Mouse (Mus musculus) adrenal gland, postnatal 4 days (tissue): ENCODE results near the gene Gm28053. TPM values are rescaled to one million over a fixed set of nuclear protein-coding genes. Genes with fewer than 3 reads are reported as not detected.

Experiments
- DNase-seq, 2 experiments: peaks; one replicate each; pipeline ENCODE4 v3.0.0; 2021 to 2022; ENCODE audit warnings: low spot score in 2 of 2, mixed read lengths in 2 of 2
- total RNA-seq, 2 experiments: library from RNA; stranded (reverse); gene quantifications; 2 replicates each; pipeline ENCODE4 v1.2.3; 2021

Gm28053 gene
- total RNA-seq, 2 experiments from 2014 or later: 2.8 to 6.3 TPM

- no peak for DNase-seq
These were observed 22.2 kb downstream of the Gm28053 start for GRCm38 (mm10) chr6:48740501-48741169.

- no peak for DNase-seq
These were observed 22.9 kb downstream of the Gm28053 start for GRCm38 (mm10) chr6:48741273-48741672.

- DNase-seq: no peak
These were observed 23.4 kb downstream of the Gm28053 start for GRCm38 (mm10) chr6:48741711-48742206.

DNA sequence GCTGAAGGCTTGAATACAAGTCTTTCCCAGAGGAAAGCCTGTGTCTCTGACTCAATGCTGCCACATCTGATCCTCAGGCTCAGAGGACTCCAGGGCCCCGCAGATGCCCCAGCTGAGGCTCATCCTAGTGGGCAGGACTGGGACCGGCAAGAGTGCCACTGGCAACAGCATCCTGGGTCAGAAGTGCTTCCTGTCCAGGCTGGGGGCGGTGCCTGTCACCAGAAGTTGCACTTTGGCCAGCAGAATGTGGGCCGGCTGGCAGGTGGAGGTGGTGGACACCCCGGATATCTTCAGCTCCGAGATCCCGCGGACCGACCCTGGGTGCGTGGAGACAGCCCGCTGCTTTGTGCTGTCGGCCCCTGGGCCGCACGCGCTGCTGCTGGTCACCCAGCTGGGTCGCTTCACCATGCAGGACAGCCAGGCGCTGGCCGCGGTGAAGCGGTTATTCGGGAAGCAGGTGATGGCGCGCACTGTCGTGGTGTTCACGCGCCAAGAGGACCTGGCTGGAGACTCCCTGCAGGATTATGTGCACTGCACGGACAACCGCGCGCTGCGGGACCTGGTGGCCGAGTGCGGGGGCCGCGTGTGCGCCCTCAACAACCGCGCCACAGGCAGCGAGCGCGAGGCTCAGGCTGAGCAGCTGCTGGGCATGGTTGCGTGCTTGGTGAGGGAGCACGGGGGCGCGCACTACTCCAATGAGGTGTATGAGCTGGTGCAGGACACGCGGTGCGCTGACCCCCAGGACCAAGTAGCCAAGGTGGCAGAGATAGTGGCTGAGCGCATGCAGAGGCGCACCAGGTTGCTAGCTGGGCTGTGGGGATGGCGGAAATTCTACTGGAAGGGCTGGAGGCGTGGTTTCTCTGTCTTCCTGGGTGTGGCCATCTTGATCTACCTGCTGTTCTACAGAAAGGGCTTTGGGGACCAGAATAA is 24.3 kb downstream of the Gm28053 start:
- no peak for DNase-seq

DNA sequence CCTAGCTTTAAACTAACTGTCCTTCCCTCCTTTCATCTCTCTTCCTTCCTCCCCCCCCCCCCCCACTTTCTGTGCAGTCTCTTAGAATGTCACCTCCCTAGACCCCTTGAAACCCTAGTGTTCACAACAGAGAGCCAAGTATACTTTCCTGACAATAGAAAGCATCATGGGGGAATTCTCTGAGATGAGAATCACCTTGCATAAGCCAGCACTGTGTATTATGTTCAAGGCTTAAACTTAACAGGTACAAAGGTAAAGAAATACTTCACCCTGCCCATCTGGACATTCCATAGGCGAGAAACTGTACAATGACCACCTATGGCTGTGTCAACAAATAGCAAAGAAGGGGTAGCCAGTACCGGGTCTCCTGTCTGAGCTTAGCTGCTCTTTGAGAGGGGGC is 27.1 kb downstream of the Gm28053 start:
- no peak for DNase-seq

DNA sequence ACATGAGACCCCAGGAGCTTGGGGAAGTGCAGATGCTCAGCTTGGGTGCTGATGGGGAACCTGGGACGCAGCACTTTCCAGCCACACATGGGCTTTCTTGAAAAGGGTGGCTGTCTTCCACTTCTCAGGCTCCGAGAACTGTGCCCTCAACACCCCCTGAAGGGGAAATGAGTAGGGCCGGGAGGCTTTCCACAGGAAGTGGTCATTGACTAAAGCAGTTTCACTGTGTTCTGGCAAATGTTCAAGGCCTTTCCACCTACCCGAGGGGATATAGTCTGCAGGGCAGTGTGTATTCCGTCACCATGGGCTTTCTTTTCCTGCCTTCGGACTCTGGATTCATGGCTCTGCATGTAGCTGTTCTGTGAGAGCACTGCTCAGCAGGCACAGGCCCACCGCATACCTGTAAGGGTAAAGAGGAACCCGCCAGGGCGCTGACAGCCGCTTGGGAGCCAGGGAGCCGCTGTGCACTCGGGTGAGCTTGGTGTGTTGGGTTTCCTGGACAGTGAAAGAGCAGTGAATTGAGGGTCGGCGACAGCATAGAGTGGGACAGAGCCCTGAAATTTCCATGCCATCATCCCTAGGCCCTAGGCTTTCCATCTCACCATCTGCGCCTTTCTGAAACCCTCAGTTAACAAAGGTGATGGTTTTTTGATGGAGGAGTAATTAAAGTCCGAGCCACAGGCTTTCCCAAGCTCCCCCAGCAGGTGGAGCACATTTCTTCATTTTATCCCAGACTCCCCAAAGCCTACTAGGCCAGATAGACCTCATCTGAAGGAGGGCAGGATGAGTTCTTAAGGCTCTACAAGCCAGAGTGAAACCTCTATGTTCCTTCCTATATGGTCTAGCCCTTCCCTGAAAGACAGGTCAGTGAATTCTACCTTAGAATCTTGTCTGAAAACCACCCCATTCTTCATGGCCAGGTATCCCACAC is 27.8 kb downstream of the Gm28053 start, which contains the start of gene Gimap5:
Gimap5 (plus strand) TSS at position 239 of the 931 bp plus-strand sequence.
- peak in 1 of 2 experiments; percentile 24 for DNase-seq

DNA sequence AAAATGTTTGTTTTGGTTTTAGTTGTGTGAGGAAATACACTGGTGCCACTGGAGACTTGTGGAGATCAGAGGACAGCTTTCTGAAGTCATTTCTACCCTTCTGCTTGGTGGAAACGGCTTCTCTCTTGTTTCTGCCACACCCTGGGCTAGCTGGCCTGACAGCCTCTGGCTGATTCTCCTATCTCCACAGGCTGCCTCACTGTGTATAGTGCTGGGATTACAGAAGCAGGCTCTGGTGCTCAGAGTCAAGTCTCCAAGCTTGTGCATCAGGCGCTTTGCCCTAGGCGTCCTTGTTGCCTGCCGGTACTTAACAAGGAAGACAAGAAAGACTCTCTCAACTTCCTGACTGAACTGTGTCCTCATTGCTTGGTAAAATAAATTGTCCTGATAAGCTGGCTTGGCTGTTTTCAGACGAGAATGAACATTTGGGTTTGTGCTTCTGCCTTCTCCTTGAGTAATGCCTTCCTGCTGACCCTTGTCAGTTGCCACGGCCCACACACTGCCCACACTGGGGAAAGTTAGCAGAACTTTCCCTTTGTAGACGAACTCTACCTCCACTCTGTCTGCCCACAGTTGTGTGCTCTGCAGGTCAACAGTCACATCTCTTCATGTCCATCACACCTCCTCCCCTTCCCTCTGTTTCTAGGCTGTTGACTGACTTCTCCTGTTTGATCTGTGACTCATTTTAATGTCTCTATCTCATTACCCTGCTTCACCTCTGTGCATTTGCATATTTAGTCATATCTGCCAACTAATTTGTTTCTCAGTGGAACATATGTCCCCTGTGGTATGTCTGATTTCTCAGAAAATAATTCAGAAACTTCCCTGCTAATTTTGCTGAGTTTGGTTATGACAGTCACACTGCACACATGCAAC is 28.9 kb downstream of the Gm28053 start:
- no peak for DNase-seq

GRCm38 (mm10) chr6:48763567-48764270 is 45.3 kb downstream of the Gm28053 start:
- DNase-seq: no peak

DNA sequence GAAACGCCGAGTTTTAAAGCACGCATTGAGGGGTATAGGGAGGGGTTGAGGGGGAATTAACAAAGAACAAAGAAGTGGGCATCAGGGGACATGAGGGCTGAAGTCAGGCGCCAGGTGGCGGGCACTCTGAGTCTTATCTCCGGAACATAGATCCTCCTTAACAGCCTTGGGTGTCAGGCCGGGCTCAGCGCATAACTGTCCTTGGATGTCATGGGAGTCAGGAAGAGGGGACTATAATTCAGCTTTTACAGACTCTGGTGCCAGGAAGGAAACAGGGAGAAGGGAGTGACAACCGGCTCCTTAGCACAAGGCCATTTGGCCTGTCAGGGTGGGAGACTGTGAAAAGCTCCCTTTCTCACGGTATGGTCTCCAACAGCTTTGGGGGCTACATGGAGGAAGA is 46.1 kb downstream of the Gm28053 start:
- no peak for DNase-seq

- no peak for DNase-seq
These were observed 49.9 kb downstream of the Gm28053 start for GRCm38 (mm10) chr6:48768178-48768869.

GRCm38 (mm10) chr6:48768933-48769332 is 50.5 kb downstream of the Gm28053 start:
- DNase-seq: no peak

- no peak for DNase-seq
These were observed 52.3 kb downstream of the Gm28053 start, which contains the start of gene Gimap3 for GRCm38 (mm10) chr6:48770696-48771095. Gimap3 (minus strand) TSS chr6:48770851.

DNA sequence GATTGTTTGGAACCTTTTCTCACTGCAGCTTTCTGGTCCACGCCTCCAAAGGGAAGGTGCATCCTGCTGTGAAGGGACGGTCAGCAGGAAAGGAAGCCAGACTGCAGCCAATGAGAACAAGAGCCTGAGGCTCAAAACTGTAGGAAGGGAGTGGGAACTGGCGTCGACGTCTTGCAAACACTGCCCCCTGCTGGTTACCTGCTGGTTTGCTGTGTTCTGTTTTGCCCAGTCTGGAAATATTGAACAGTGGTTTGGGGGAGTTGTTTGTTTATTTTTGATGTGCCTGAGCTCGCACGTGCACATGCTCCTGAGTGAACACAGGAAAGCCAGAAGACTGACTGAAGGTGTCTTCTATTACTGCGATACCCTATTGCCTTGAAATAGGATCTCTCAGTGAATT is 53.6 kb downstream of the Gm28053 start:
- peak; percentile 42 to 64 for DNase-seq

- no peak for DNase-seq
These were observed 66.0 kb downstream of the Gm28053 start for GRCm38 (mm10) chr6:48784406-48784805.

- no peak for DNase-seq
These were observed 66.8 kb downstream of the Gm28053 start for GRCm38 (mm10) chr6:48785189-48785588.

DNA sequence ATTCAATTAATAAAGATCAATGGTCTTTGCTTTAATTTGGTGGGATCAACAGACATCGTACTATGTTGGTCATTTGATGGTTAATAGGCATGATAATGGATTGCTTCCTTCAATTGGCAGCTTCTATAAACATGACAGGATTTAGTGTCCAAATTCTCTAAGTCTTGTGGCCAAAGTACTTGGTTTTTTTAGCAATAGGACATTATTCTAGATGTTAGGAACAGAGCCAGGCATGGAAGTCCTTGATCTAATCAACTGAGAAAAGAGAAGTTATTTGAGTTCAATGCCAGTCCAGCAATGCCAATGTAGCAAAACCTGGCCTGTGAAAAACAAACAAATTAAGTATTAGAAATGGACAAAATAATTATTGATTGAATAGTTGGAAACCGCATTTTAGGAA is 67.2 kb downstream of the Gm28053 start:
- no peak for DNase-seq

DNA sequence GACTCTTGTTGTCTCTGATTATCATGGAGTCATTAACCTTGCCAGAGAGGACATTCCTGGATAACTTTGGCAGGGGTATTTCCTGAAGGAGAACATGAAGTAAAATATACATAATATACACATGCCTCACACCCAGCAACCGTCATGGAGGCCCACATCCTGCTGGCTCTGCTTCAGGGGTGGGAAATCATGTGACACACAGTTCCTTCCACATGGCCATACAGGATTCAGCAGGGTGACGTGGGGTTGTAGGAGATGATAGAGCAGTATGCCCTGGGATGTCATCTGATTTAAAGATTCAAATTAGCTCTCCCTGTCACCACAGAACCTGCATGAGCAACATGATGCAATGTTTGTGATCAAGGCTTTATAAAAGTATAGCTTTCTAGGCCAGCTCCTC is 69.5 kb downstream of the Gm28053 start:
- no peak for DNase-seq

GRCm38 (mm10) chr6:48801897-48802296 is 83.5 kb downstream of the Gm28053 start:
- no peak for DNase-seq
